Mouse (Mus musculus) liver, embryonic 14.5 days (tissue): Measurements from ENCODE around the gene Plg. TPM values are rescaled to one million over a fixed set of nuclear protein-coding genes. Genes with fewer than 3 reads are reported as not detected.

Experiments used
- ATAC-seq: fragments of 200-750 bp; cut with Nextera tagmentation; 2 replicates; pipeline ENCODE4 v1.8.0; 2017; ENCODE audit warnings: moderate number of reproducible peaks, mild to moderate bottlenecking, moderate library complexity; ENCODE audit not compliant: insufficient read depth
- DNase-seq, 3 experiments: peaks; one replicate each; pipeline ENCODE4 v3.0.0-alpha.2; 2012 to 2013; ENCODE audit warnings: low read depth in 3 of 3, low spot score in 3 of 3
- H3K27ac ChIP-seq: fragments of 300-500 bp; sonication (generic); 2 replicates; pipeline ENCODE4 v1.5.1; 2014; ENCODE audit warnings: moderate library complexity, mild to moderate bottlenecking, control low read depth, inconsistent platforms
- H3K27me3 ChIP-seq: fragments of 300-500 bp; sonication (generic); 2 replicates; pipeline ENCODE4 v1.6.1; 2014; ENCODE audit warnings: mild to moderate bottlenecking, low read length, moderate library complexity; ENCODE audit not compliant: control insufficient read depth, insufficient read depth
- H3K36me3 ChIP-seq: fragments of 300-500 bp; sonication (generic); replicated peaks from 2 replicates; pipeline ENCODE4 v1.6.1; 2014; ENCODE audit warnings: low read depth; ENCODE audit not compliant: control insufficient read depth, insufficient read depth
- H3K4me1 ChIP-seq, 2 experiments: fragments of 200-500 bp in 1 of 2; fragments of 300-500 bp in 1 of 2; sonication (generic) in 1 of 2; replicated peaks; 2 replicates each; pipeline ENCODE4 v1.6.1; 2012 to 2014; ENCODE audit warnings: antibody characterized with exemption in 1 of 2, inconsistent platforms in 1 of 2, low read length in 1 of 2; ENCODE audit not compliant: control insufficient read depth in 2 of 2, insufficient read depth in 2 of 2
- H3K4me2 ChIP-seq: fragments of 300-500 bp; sonication (generic); 2 replicates; pipeline ENCODE4 v1.6.1; 2014; ENCODE audit warnings: low read depth, mild to moderate bottlenecking, control low read depth, moderate library complexity
- H3K4me3 ChIP-seq, 2 experiments: fragments of 200-500 bp in 1 of 2; fragments of 300-500 bp in 1 of 2; sonication (generic) in 1 of 2; 2 replicates each; pipeline ENCODE4 v1.5.1; 2012 to 2014; ENCODE audit warnings: low read depth in 2 of 2, low read length in 2 of 2, mild to moderate bottlenecking in 2 of 2, control low read depth in 1 of 2, inconsistent platforms in 1 of 2, moderate library complexity in 1 of 2; ENCODE audit not compliant: insufficient read depth in 1 of 2
- H3K9ac ChIP-seq: fragments of 300-500 bp; sonication (generic); replicated peaks from 2 replicates; pipeline ENCODE4 v1.6.1; 2014; ENCODE audit warnings: mild to moderate bottlenecking, control low read depth, moderate library complexity
- H3K9me3 ChIP-seq: fragments of 300-500 bp; sonication (generic); 2 replicates; pipeline ENCODE4 v1.6.1; 2016; ENCODE audit warnings: low read length, mixed read lengths; ENCODE audit not compliant: control insufficient read depth
- CTCF ChIP-seq: IDR thresholded peaks from 2 replicates; pipeline ENCODE4 v1.5.1; 2016; ENCODE audit warnings: antibody characterized with exemption, low read depth, control low read depth
- EP300 ChIP-seq: IDR thresholded peaks from 2 replicates; pipeline ENCODE4 v1.6.1; 2016; ENCODE audit warnings: antibody characterized with exemption, low read depth
- WGBS: fragments of 180-500 bp; shearing (Covaris S2); extraction: QIAGEN DNeasy Blood & Tissue Kit; methylation state at CpG from one replicate; pipeline ENCODE4 v1.1.7; 2014; ENCODE audit not compliant: insufficient replicate concordance; 5-methylcytosine and 5-hydroxymethylcytosine counted together
- polyA plus RNA-seq, 2 experiments: library from polyadenylated mRNA; depleted of rRNA in 1 of 2; stranded (reverse) in 1 of 2; unstranded in 1 of 2; fragments of >200 nt; fragmentation: Nextera tagmentation in 1 of 2; extraction: Ambion mirVana in 1 of 2; gene quantifications; 2 replicates each; pipeline versions ENCODE4 v1.2.1 to v1.2.3; 2012 to 2014

The Plg gene
- polyA plus RNA-seq, 2 experiments, result 200 to 202 TPM

DNA sequence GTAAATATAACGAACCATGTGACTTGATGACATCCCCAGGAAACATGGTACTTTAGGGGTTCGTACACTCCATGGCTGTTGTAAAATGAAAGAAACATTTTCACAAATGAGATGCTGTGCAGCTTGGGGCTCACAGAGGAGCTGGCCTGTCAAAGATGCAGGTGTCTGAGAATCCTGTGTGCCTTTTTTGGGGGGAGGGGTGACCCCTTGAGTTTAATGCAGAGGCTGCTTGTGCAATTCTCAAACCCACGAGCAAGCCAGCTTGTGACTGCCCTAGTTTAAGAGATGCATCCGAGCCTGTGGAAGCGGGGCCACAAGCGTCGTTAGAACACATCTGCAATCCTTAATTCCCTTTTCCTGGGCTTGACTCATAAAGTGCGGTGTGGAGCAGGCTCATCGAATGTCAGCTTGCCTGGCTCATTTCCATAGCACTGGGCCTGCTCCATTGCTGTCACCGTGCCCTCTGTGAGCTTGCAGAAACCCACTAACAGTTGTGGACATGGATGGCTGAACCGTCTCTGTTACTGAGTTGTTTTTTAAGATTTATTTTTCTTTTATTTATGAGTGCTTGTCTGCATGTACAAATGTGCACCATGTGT lies 31.0 kb downstream of the Plg start:
- Histone ChIP-seq H3K27me3 (no peaks in the 10 kb centered on the region), H3K4me3 (no peak overlapping the region), H3K27ac (no peak overlapping the region), H3K9ac (no peak overlapping the region), H3K9me3 (no peaks in the 10 kb centered on the region), H3K4me2 (no peak overlapping the region), H3K36me3 (peaks cover 3% of the 10 kb centered on the region), H3K4me1 (no peaks in the 10 kb centered on the region)
- TF ChIP-seq CTCF (no peak), EP300 (no peak)
- no peak for ATAC-seq
- no peak for DNase-seq
- 58% methylated on average over 11 of the region's 11 CpGs for WGBS

DNA sequence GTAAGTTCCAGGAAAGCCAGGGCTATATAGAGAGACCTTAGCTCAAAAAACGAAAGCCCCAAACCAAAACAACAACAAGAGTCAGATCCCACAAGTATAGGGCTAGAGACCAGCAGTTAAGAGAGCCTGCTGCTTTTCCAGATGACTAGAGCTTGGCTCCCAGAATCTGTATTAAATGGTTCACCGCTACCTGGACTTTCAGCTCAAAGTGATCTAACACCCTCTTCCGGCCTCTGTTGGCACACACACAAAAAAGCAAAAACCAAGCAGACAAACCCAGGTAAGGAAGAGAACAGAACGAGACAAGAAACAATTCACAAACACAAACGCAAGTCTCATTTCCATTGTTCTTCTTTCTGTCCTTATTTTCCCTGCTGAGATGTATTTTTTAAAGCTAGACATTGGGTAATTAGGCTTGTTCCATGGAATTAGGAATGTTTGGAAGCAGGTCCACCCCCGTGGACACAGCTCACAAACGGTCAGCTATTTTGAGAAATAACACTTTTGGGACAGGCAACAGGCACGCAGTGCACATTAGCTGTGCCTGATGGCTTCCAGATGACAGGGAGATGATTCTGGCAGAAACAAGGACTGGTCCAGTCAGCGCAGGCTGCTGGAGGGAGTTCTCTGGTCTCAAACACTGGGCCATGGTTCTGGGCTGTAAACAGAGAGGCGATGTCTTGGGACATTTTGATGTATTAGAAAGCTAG lies 33.9 kb downstream of the Plg start:
- ATAC-seq, result no peak
- H3K4me1 ChIP-seq, result peaks cover 0 to 6% of the 10 kb centered on the region in 2 experiments; a peak in 2 of 4 replicates
- 51% methylated on average over 10 of the region's 10 CpGs for WGBS
- H3K9ac ChIP-seq, result no peak overlapping the region
- DNase-seq, result no peak
- H3K27me3 ChIP-seq, result no peaks in the 10 kb centered on the region
- H3K36me3 ChIP-seq, result no peaks in the 10 kb centered on the region
- no peak overlapping the region for H3K4me2 ChIP-seq
- TF ChIP-seq EP300 (no peak), CTCF (no peak)
- H3K4me3 ChIP-seq, result no peak overlapping the region
- no peaks in the 10 kb centered on the region for H3K9me3 ChIP-seq
- no peak overlapping the region for H3K27ac ChIP-seq

DNA sequence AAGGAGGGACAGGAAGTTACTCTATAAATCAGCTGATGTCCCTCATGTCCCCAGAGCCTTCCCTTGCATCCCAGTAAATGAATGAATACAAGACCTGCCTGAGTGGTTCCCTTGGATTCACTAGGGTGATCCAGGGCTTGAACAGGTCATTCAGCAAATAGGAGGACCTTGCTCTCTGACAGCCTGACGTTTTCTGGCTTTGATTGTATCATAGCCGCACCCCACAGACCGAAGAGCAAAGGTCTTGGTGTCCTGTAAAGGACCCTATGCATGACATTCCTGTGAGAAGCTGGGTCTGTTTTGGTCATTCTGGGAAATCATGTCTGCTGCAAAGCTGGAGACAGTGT lies 34.5 kb downstream of the Plg start:
- 56% methylated on average over 3 of the region's 3 CpGs for WGBS
- no peak overlapping the region for H3K4me2 ChIP-seq
- TF ChIP-seq EP300 (no peak), CTCF (no peak)
- no peaks in the 10 kb centered on the region for H3K27me3 ChIP-seq
- no peak for DNase-seq
- H3K9ac ChIP-seq, result no peak overlapping the region
- H3K4me1 ChIP-seq, result peaks cover 0 to 6% of the 10 kb centered on the region in 2 experiments; a peak in 2 of 4 replicates
- no peak for ATAC-seq
- no peaks in the 10 kb centered on the region for H3K36me3 ChIP-seq
- H3K4me3 ChIP-seq, result no peak overlapping the region
- H3K9me3 ChIP-seq, result no peaks in the 10 kb centered on the region
- no peak overlapping the region for H3K27ac ChIP-seq

DNA sequence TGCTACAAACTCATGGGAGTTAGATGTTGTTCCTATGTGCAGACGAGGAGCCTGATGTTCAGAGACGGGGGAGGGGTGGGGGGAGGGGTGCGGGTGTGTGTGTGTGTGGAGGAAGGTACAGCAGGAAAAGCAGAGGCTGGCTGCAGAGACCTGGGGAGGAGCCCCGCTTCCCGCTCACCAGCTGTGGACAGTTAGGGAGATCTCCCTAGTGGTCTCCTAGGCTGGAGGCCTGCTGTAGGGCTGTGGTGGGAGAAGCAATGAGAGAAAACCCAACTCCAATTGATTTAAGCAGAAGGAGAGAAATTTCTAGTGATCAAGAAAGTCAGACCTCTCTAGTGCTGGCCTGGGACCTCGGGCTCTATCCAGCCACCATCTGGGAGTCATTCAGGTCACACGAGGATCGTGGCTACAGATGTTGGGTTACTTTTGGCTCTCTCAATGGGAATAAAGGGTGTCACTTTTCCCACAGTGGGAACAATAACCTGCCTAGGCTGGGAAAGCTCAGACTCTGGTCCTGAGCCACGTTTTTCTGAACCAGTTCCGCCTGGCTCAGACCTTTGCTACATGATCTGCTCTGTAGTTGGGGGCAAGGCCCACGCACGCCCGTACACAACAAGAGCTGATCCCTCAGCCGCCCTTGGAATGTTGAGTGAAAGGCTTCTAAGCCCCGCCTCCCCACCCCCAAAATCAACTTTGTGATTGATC lies 36.8 kb downstream of the Plg start:
- H3K36me3 ChIP-seq, result no peaks in the 10 kb centered on the region
- H3K9me3 ChIP-seq, result no peaks in the 10 kb centered on the region
- 38% methylated on average over 15 of the region's 15 CpGs for WGBS
- no peak overlapping the region for H3K27ac ChIP-seq
- no peak overlapping the region for H3K4me3 ChIP-seq
- H3K4me1 ChIP-seq, result peaks cover 0 to 6% of the 10 kb centered on the region in 2 experiments; a peak in 2 of 4 replicates
- TF ChIP-seq CTCF, result no peak
- no peak for TF ChIP-seq EP300
- ATAC-seq (peak; percentile 53; the same call in 1 of the 2 replicates), DNase-seq (no peak)
- no peaks in the 10 kb centered on the region for H3K27me3 ChIP-seq
- H3K9ac ChIP-seq, result no peak overlapping the region
- H3K4me2 ChIP-seq, result no peak overlapping the region

DNA sequence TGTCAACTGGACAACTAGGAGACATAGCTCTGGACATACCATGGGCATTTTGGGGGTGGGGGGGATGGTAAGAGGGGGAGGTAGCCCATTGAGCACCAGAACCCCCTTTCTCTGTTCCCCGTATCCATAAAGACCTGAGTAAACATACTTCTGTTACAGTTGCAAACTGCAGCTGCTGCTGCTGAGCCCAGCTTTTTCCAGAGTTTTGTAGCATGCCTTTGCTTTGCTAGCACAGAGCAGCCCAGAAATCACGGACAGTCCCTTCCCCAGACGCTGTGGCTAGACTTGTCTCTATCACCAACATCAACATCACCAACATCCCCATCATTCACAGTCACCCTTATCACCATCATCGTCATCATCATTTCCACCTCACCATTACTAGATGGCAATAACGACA lies 37.3 kb downstream of the Plg start:
- Histone ChIP-seq H3K4me2 (no peak overlapping the region), H3K4me3 (no peak overlapping the region), H3K27ac (no peak overlapping the region), H3K9me3 (no peaks in the 10 kb centered on the region), H3K36me3 (no peaks in the 10 kb centered on the region), H3K9ac (no peak overlapping the region), H3K27me3 (no peaks in the 10 kb centered on the region), H3K4me1 (peaks cover 0 to 6% of the 10 kb centered on the region in 2 experiments; a peak in 2 of 4 replicates)
- TF ChIP-seq EP300 (no peak), CTCF (no peak)
- no peak for DNase-seq
- ATAC-seq, result no peak
- 50% methylated on average over 5 of the region's 5 CpGs for WGBS
